Mouse (Mus musculus) cerebellum, adult 18-20 months (tissue): ENCODE data around the gene Camk2n1.
A peak's percentile ranks its signal among the peaks of the same experiment; 100 is the strongest.
"Not testable (repeated sequence)": the region's sequence is repeated elsewhere in the genome, so short reads cannot be mapped to it uniquely, and the experiment has no call there.

Experiments
- DNase-seq, 2 experiments: peaks; one replicate each; pipeline ENCODE4 v3.0.0; 2021

The Camk2n1 gene

GRCm38 (mm10) chr4:138453753-138454570 is at the start of gene Camk2n1:
TSS of gene Camk2n1 (plus strand) at chr4:138454314.
- DNase-seq, result peak; percentile 92

GRCm38 (mm10) chr4:138404806-138405205 is 49.3 kb upstream of the Camk2n1 start:
- DNase-seq, result peak; percentile 36 to 56

- DNase-seq, result no peak
These were observed 46.5 kb upstream of the Camk2n1 start for GRCm38 (mm10) chr4:138407479-138408194.

- DNase-seq, result no peak
These were observed 43.1 kb upstream of the Camk2n1 start for GRCm38 (mm10) chr4:138411011-138411410.

GRCm38 (mm10) chr4:138411504-138412121 is 42.5 kb upstream of the Camk2n1 start:
- DNase-seq, result no peak

- no peak for DNase-seq
These were observed 39.4 kb upstream of the Camk2n1 start for GRCm38 (mm10) chr4:138414725-138415124.

- DNase-seq, result no peak
These were observed 38.1 kb upstream of the Camk2n1 start for GRCm38 (mm10) chr4:138415991-138416390.

GRCm38 (mm10) chr4:138416414-138416813 is 37.7 kb upstream of the Camk2n1 start:
- no peak for DNase-seq

GRCm38 (mm10) chr4:138417882-138418281 is 36.2 kb upstream of the Camk2n1 start:
- DNase-seq, result no peak

GRCm38 (mm10) chr4:138418340-138418957 is 35.7 kb upstream of the Camk2n1 start:
- DNase-seq, result no peak

GRCm38 (mm10) chr4:138425028-138425427 is 29.1 kb upstream of the Camk2n1 start:
- DNase-seq, result no peak

- DNase-seq, result not testable (repeated sequence)
These were observed 28.5 kb upstream of the Camk2n1 start for GRCm38 (mm10) chr4:138425604-138426003.

GRCm38 (mm10) chr4:138426778-138427705 is 27.1 kb upstream of the Camk2n1 start:
- peak; percentile 89 to 90 for DNase-seq

GRCm38 (mm10) chr4:138429778-138430177 is 24.3 kb upstream of the Camk2n1 start:
- no peak for DNase-seq

GRCm38 (mm10) chr4:138431340-138431739 is 22.8 kb upstream of the Camk2n1 start:
- DNase-seq, result no peak

GRCm38 (mm10) chr4:138434347-138435316 is 19.5 kb upstream of the Camk2n1 start, which contains the start of gene Mul1:
TSS of gene Mul1 (plus strand) at chr4:138434671.
- peak; percentile 96 to 97 for DNase-seq

- no peak for DNase-seq
These were observed 14.1 kb upstream of the Camk2n1 start for GRCm38 (mm10) chr4:138440062-138440461.

- DNase-seq, result no peak
These were observed 9.2 kb upstream of the Camk2n1 start for GRCm38 (mm10) chr4:138444941-138445340.

GRCm38 (mm10) chr4:138446981-138447380 is 7.1 kb upstream of the Camk2n1 start:
- no peak for DNase-seq

- DNase-seq, result peak; percentile 90 to 96
These were observed 6.7 kb upstream of the Camk2n1 start for GRCm38 (mm10) chr4:138447387-138447786.
